Mouse (Mus musculus): ENCODE data around the gene Car9. TPM values are rescaled to one million over a fixed set of nuclear protein-coding genes. Genes with fewer than 3 reads are reported as not detected.
A peak's percentile ranks its signal among the peaks of the same experiment; 100 is the strongest.

Car9 gene
- polyA plus RNA-seq, 1 experiment: 10.7 TPM

DNA sequence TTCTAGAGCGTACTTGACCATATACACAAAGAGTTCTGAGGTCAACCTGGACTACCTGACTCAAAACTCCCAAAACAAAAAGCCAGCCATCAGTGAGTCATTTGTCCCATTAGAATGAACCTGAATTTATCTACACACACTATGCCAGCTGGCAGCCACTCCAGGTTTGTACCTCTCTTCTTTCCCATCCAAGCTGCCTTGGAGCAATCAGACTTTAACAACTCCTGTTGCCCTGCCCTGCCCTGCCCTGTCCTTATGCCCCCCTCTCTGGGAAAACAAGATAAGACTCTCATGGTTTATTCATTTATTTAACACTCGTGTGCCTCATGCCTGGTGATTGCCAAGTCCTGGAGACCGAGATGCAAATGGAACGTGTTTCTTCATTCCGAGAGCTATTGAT, 16.0 kb upstream of the Car9 start:
- Histone ChIP-seq H3K4me3 (no peak overlapping the region), H3K4me2 (ENCODE audit: low read depth) (no peak overlapping the region), H3K27me3 (ENCODE audit: control insufficient read depth, insufficient read depth, insufficient read length) (no peaks in the 10 kb centered on the region), H3ac (ENCODE audit: control insufficient read depth, insufficient read length) (no peak overlapping the region), H3K36me3 (ENCODE audit: control insufficient read depth, insufficient read depth) (peaks cover 4% of the 10 kb centered on the region), H3K79me2 (ENCODE audit: control insufficient read depth, insufficient read depth) (no peaks in the 10 kb centered on the region)
- TF ChIP-seq USF1 (IDR thresholded peaks at IDR 0.05; ENCODE audit: low read depth) (no peak), TCF3 (IDR thresholded peaks at IDR 0.05; ENCODE audit: insufficient read length, low read depth) (no peak), POLR2A (IDR thresholded peaks at IDR 0.05; ENCODE audit: insufficient read length, low read depth) (no peak), CEBPB (IDR thresholded peaks at IDR 0.05; ENCODE audit: insufficient read depth, poor library complexity, severe bottlenecking) (no peak), MAX (IDR thresholded peaks at IDR 0.05; ENCODE audit: low read depth) (no peak), SRF (IDR thresholded peaks at IDR 0.05; ENCODE audit: control insufficient read depth, insufficient read length, low read depth) (no peak), MYOD1 (IDR thresholded peaks at IDR 0.05; ENCODE audit: control insufficient read depth in 1 of 3, insufficient read length in 2 of 3, low read depth in 2 of 3) (no peak), REST (IDR thresholded peaks at IDR 0.05; ENCODE audit: insufficient read depth, insufficient read length) (no peak), MYOG (IDR thresholded peaks at IDR 0.05; ENCODE audit: control insufficient read depth in 1 of 3, insufficient read depth in 1 of 3, insufficient read length in 2 of 3, low read depth in 2 of 3) (no peak), POLR2AphosphoS2 (IDR thresholded peaks at IDR 0.05; ENCODE audit: insufficient read length, low read depth) (no peak), TCF12 (IDR thresholded peaks at IDR 0.05; ENCODE audit: insufficient read depth, poor library complexity, severe bottlenecking) (no peak), E2F4 (IDR thresholded peaks at IDR 0.05; ENCODE audit: insufficient read depth) (no peak)

DNA sequence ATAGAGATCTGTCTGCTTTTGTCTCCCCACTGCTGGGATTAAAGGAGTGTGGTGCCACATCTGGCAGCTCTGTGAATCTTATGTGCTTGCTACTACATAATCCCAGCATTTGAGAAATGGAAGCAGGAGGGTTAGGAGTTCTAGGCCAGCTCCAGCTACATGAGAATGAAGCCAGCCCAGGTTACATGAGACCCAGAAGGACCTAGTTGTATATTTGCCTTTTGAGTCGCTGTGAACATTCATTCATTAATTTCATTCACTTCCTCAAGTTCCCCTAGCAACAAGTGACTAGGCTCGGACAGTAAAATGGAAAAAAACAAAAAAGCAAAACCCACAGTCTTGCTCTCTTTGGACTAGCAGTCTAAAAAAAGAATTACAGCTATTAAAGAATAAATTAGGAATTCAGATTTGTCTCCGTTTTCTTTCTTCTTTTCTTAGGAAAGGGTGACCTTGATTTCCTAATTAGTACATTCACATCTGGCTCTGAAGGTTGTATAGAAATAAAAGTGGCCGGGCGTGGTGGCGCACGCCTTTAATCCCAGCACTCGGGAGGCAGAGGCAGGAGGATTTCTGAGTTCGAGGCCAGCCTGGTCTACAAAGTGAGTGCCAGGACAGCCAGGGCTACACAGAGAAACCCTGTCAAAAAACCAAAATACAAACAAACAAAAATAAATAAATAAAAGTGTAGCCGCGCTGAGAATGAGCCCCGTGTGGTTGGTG, 14.5 kb upstream of the Car9 start:
- Histone ChIP-seq H3K36me3 (ENCODE audit: control insufficient read depth, insufficient read depth) (peaks cover 4% of the 10 kb centered on the region), H3K27me3 (ENCODE audit: control insufficient read depth, insufficient read depth, insufficient read length) (no peaks in the 10 kb centered on the region), H3K4me2 (ENCODE audit: low read depth) (peak overlapping the region; percentile 37), H3ac (ENCODE audit: control insufficient read depth, insufficient read length) (no peak overlapping the region), H3K4me3 (no peak overlapping the region), H3K79me2 (ENCODE audit: control insufficient read depth, insufficient read depth) (no peaks in the 10 kb centered on the region)
- TF ChIP-seq MYOG (IDR thresholded peaks at IDR 0.05; ENCODE audit: control insufficient read depth in 1 of 3, insufficient read depth in 1 of 3, insufficient read length in 2 of 3, low read depth in 2 of 3): no peak

DNA sequence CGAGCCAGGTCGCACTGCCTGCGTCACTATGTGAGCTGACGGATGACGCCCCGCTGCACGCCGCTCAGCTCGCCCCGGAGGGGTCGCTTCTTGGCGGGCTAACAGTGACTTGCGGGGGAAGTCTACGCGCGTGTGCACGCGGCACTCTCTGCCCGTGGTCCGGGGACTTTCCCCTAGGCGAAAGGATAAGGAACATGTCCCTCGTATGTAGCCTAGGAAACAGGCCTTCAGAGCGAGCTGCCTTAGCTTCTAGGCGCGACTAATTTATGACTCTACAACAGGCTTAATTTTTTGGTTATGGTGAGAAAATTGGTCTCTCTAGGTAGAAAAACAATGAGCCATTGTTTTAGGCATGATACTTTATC, 14.0 kb upstream of the Car9 start, which contains the start of gene Ccdc107:
TSS of gene Ccdc107 (plus strand) at position 80 of the 365 bp plus-strand sequence.
- TF ChIP-seq REST (IDR thresholded peaks at IDR 0.05; ENCODE audit: insufficient read depth, insufficient read length) (no peak), MAX (IDR thresholded peaks at IDR 0.05; ENCODE audit: low read depth) (no peak), MYOG (IDR thresholded peaks at IDR 0.05; ENCODE audit: control insufficient read depth in 1 of 3, insufficient read depth in 1 of 3, insufficient read length in 2 of 3, low read depth in 2 of 3) (peak in 1 of 3 experiments; percentile 50), POLR2AphosphoS2 (IDR thresholded peaks at IDR 0.05; ENCODE audit: insufficient read length, low read depth) (no peak), CEBPB (IDR thresholded peaks at IDR 0.05; ENCODE audit: insufficient read depth, poor library complexity, severe bottlenecking) (peak; percentile 52; the same call in 1 of the 2 replicates), E2F4 (IDR thresholded peaks at IDR 0.05; ENCODE audit: insufficient read depth) (peak; percentile 54), SRF (IDR thresholded peaks at IDR 0.05; ENCODE audit: control insufficient read depth, insufficient read length, low read depth) (no peak), USF1 (IDR thresholded peaks at IDR 0.05; ENCODE audit: low read depth) (no peak), TCF3 (IDR thresholded peaks at IDR 0.05; ENCODE audit: insufficient read length, low read depth) (no peak), POLR2A (IDR thresholded peaks at IDR 0.05; ENCODE audit: insufficient read length, low read depth) (no peak), MYOD1 (IDR thresholded peaks at IDR 0.05; ENCODE audit: control insufficient read depth in 1 of 3, insufficient read length in 2 of 3, low read depth in 2 of 3) (peak in 1 of 3 experiments; percentile 38), TCF12 (IDR thresholded peaks at IDR 0.05; ENCODE audit: insufficient read depth, poor library complexity, severe bottlenecking) (no peak)
- peak within 1 kb of the TSS; percentile 82 for H3ac ChIP-seq (ENCODE audit: control insufficient read depth, insufficient read length)
- peaks cover 4% of the 10 kb centered on the region for H3K36me3 ChIP-seq (ENCODE audit: control insufficient read depth, insufficient read depth)
- no peaks in the 10 kb centered on the region for H3K27me3 ChIP-seq (ENCODE audit: control insufficient read depth, insufficient read depth, insufficient read length)
- peak within 1 kb of the TSS; percentile 80 for H3K4me3 ChIP-seq
- H3K79me2 ChIP-seq (ENCODE audit: control insufficient read depth, insufficient read depth): no peaks in the 10 kb centered on the region
- H3K4me2 ChIP-seq (ENCODE audit: low read depth): peak within 1 kb of the TSS; percentile 90

DNA sequence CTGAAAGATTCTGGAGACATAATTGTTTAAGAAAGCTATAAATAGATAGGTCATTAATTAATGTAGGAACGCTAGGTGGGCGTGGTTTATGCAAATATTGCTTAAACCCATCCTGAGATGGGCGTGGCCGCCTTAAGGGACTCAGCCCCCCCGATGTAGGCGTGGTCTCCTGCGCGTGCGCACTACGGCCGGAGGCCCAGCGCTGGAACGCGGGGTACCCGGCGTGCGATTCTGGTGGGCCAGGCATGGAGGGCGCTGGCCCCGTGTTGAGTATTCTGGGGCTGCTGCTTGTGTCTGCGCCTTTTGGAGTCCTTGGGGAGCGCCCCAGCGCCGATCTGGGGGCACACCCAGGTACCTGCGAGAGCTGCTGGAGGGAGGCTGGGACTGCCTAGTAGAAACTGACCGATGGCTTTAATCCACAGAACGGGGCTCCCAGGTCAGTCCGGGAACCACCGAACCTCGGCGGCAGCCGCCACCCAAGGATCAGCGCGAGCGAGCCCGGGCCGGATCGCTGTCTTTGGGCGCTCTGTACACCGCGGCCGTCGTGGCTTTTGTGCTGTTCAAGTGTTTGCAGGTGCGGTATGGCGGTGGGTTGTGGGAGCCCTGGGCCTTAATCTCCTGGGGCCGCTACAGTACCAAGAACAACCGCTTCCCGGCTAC, 13.4 kb upstream of the Car9 start:
- TF ChIP-seq MAX (IDR thresholded peaks at IDR 0.05; ENCODE audit: low read depth): no peak
- no peak for TF ChIP-seq CEBPB (IDR thresholded peaks at IDR 0.05; ENCODE audit: insufficient read depth, poor library complexity, severe bottlenecking)
- TF ChIP-seq REST (IDR thresholded peaks at IDR 0.05; ENCODE audit: insufficient read depth, insufficient read length): no peak
- TF ChIP-seq E2F4 (IDR thresholded peaks at IDR 0.05; ENCODE audit: insufficient read depth): no peak
- TF ChIP-seq POLR2A (IDR thresholded peaks at IDR 0.05; ENCODE audit: insufficient read length, low read depth): peak; percentile 91
- TF ChIP-seq TCF3 (IDR thresholded peaks at IDR 0.05; ENCODE audit: insufficient read length, low read depth): no peak
- no peak for TF ChIP-seq USF1 (IDR thresholded peaks at IDR 0.05; ENCODE audit: low read depth)
- TF ChIP-seq POLR2AphosphoS2 (IDR thresholded peaks at IDR 0.05; ENCODE audit: insufficient read length, low read depth): peak; percentile 94
- no peak for TF ChIP-seq TCF12 (IDR thresholded peaks at IDR 0.05; ENCODE audit: insufficient read depth, poor library complexity, severe bottlenecking)
- TF ChIP-seq MYOG (IDR thresholded peaks at IDR 0.05; ENCODE audit: control insufficient read depth in 1 of 3, insufficient read depth in 1 of 3, insufficient read length in 2 of 3, low read depth in 2 of 3): no peak
- peak in 1 of 3 experiments; percentile 1 for TF ChIP-seq MYOD1 (IDR thresholded peaks at IDR 0.05; ENCODE audit: control insufficient read depth in 1 of 3, insufficient read length in 2 of 3, low read depth in 2 of 3)
- TF ChIP-seq SRF (IDR thresholded peaks at IDR 0.05; ENCODE audit: control insufficient read depth, insufficient read length, low read depth): no peak
- Histone ChIP-seq H3K36me3 (ENCODE audit: control insufficient read depth, insufficient read depth) (peaks cover 4% of the 10 kb centered on the region), H3K27me3 (ENCODE audit: control insufficient read depth, insufficient read depth, insufficient read length) (no peaks in the 10 kb centered on the region), H3K79me2 (ENCODE audit: control insufficient read depth, insufficient read depth) (no peaks in the 10 kb centered on the region), H3K4me3 (peak overlapping the region; percentile 80), H3K4me2 (ENCODE audit: low read depth) (peak overlapping the region; percentile 90), H3ac (ENCODE audit: control insufficient read depth, insufficient read length) (peak overlapping the region; percentile 82)

All from myocyte (in vitro differentiated cells).